Comparison of ENCODE assay signal across 9 mouse cellular contexts in genomic region chr14:55116425-55117200, GRCm38 (mm10). TPM values are rescaled to one million over a fixed set of nuclear protein-coding genes. Genes with fewer than 3 reads are reported as not detected.
DNase-seq lines count a peak whose midpoint lies in the region; ATAC-seq lines count a peak whose summit lies in the region.
"Had no signal": no experiment of that assay in that cellular context is flagged by ENCODE, and none has a peak within 500 bp of the region (broad histone marks: within the 10 kb centered on the region; RNA-seq: fewer than 3 reads in every experiment).

Gene Jph4 (minus strand): TSS chr14:55116935.

- H3K36me3 ChIP-seq in forebrain, embryonic 12.5 days (replicated peaks): no peaks in the 10 kb centered on the region
- H3K36me3 ChIP-seq in neural tube, embryonic 15.5 days: peaks cover 7% of the 10 kb centered on the region

- peak within 1 kb of the TSS; percentile 62 for H3K4me3 ChIP-seq in forebrain, embryonic 12.5 days (replicated peaks)
- peak within 1 kb of the TSS; percentile 78 for H3K4me3 ChIP-seq in neural tube, embryonic 15.5 days (replicated peaks)
- H3K4me3 ChIP-seq: erythroblast, embryonic 14.5 days had no signal

- WGBS in forebrain, embryonic 12.5 days: 6% methylated on average over 21 of the region's 21 CpGs
- 2% methylated on average over 21 of the region's 21 CpGs for WGBS in neural tube, embryonic 15.5 days

- no peaks in the 10 kb centered on the region for H3K9me3 ChIP-seq in forebrain, embryonic 12.5 days
- no peaks in the 10 kb centered on the region for H3K9me3 ChIP-seq in neural tube, embryonic 15.5 days (replicated peaks)

- ATAC-seq in forebrain, embryonic 12.5 days (ENCODE audit: low FRiP score): peak; percentile 36
- ATAC-seq in neural tube, embryonic 15.5 days (ENCODE audit: low FRiP score): peak; percentile 77
- no peak for ATAC-seq in megakaryocyte progenitor cell, adult 5-6 weeks (replicated peaks; ENCODE audit: poor library complexity)

- peak within 1 kb of the TSS; percentile 94 for H3K4me2 ChIP-seq in forebrain, embryonic 12.5 days
- H3K4me2 ChIP-seq in neural tube, embryonic 15.5 days: peak within 1 kb of the TSS; percentile 84

- H3K9ac ChIP-seq in forebrain, embryonic 12.5 days: peak within 1 kb of the TSS; percentile 81
- H3K9ac ChIP-seq in neural tube, embryonic 15.5 days (replicated peaks): peak within 1 kb of the TSS; percentile 82

- peak within 1 kb of the TSS; percentile 76 for H3K27ac ChIP-seq in forebrain, embryonic 12.5 days
- H3K27ac ChIP-seq in neural tube, embryonic 15.5 days (replicated peaks): peak within 1 kb of the TSS; percentile 96

- peaks cover 41% of the 10 kb centered on the region for H3K4me1 ChIP-seq in forebrain, embryonic 12.5 days
- peaks cover 45% of the 10 kb centered on the region for H3K4me1 ChIP-seq in neural tube, embryonic 15.5 days

- H3K27me3 ChIP-seq in forebrain, embryonic 12.5 days: peaks cover 60% of the 10 kb centered on the region
- H3K27me3 ChIP-seq in neural tube, embryonic 15.5 days (replicated peaks): peaks cover 11% of the 10 kb centered on the region; the same call in 1 of the 2 replicates

- no peak for DNase-seq in adrenal gland, postnatal 4 days (ENCODE audit: low spot score in 2 of 2)
- DNase-seq in adrenal gland, postnatal 25 days: no peak
- DNase-seq in ES-CJ7 (ENCODE audit: low read depth, low spot score): peak; percentile 41
- peak in 1 of 2 experiments; percentile 69 for DNase-seq in layer of hippocampus, postnatal 14 days (ENCODE audit: low spot score in 2 of 2)
- DNase-seq in testis, postnatal 10 days (ENCODE audit: low spot score): no peak

RNA-seq across cellular contexts. Expression of gene Jph4, which starts in this region (rescaled TPM):
- total RNA-seq in adrenal gland, postnatal 4 days (2021): 10 to 100 TPM; 11.9 to 14.8 TPM
- 3.8 and 6.6 TPM in 2 replicates for total RNA-seq in adrenal gland, postnatal 25 days (2021)
- 9.0 and 9.4 TPM in 2 replicates for polyA plus RNA-seq in forebrain, embryonic 12.5 days (2016; fragmentation: Nextera tagmentation; extraction: Ambion mirVana)
- total RNA-seq in layer of hippocampus, postnatal 14 days (2021): 100 to 1,000 TPM; 408 to 411 TPM
- polyA plus RNA-seq in neural tube, embryonic 15.5 days (2015; fragmentation: Nextera tagmentation; extraction: Ambion mirVana): 30.6 and 37.0 TPM in 2 replicates
- not detected in 2 replicates for total RNA-seq in megakaryocyte progenitor cell, adult 5-6 weeks (2015)
- total RNA-seq in megakaryocyte progenitor cell, adult 5-6 weeks (2017): not detected in 2 replicates
- polyA plus RNA-seq: erythroblast, embryonic 14.5 days had no signal

Comparison
In these comparisons a context has a peak if more than half of its experiments do, and no peak if none do; other contexts are left out.
1. RNA of gene Jph4 (total RNA-seq): 408 to 411 TPM in layer of hippocampus, postnatal 14 days; 11.9 to 14.8 TPM in adrenal gland, postnatal 4 days, 3.8 to 6.6 TPM in adrenal gland, postnatal 25 days and not detected in megakaryocyte progenitor cell, adult 5-6 weeks; every median in the first group is over 10 times any median in the second.